Mouse (Mus musculus) neutrophil, adult 5-6 weeks (primary cell): ENCODE measurements around the gene Gdf1. TPM values are rescaled to one million over a fixed set of nuclear protein-coding genes. Genes with fewer than 3 reads are reported as not detected.

Experiments used
- ATAC-seq: fragments of 151-379, 151-347 bp; 2 replicates; pipeline ENCODE4 v1.8.0; 2017; ENCODE audit warnings: mild to moderate bottlenecking, moderate TSS enrichment; ENCODE audit not compliant: insufficient number of reproducible peaks, poor library complexity, low FRiP score, severe bottlenecking; ENCODE audit errors: extremely low read depth
- total RNA-seq: library from RNA; stranded (forward); fragments of 200-1000 nt; gene quantifications from 2 replicates; pipeline ENCODE4 v1.2.3, GENCODE M21; 2017

Gene Gdf1
- total RNA-seq, 1 experiment from 2014 or later, result not detected

DNA sequence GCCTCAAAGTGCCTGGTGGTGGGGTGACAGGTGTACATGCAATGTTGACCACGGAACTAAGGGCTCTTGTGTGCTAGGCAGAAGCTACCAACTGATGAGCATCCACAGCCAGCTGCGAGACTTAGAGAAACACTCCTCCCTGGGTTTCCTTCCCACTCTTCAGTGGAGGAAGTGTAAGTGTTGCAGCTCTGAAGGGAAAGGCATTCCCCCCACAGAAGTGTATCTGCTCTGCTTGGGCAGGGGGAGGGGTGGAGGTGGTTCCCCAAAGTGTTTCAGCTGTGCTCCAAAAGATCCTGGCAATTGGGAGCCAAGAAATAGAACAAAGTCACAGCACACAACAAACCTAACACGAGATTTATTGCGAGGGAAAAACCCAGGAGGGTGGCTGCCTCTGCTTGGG lies 24.4 kb downstream of the Gdf1 start:
- no peak for ATAC-seq

DNA sequence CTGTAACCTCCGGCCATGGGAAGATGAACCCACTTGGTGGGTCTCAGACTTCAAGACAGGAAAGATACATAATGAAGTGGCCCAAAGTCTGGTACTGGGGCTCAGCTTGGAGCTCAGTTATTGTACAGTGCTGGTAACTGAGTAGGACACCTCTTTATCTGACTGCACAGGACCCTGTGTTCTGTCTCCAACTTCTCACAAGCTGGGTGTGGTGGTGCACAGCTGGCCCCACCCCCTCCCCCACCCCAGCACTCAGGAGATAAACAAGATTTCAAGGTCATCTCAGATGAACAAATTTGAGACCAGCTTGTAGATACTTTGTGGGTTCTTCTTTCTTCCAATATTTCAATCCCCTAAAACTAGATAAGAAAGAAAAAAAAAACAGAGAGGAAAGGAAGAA lies 26.5 kb downstream of the Gdf1 start:
- ATAC-seq, result no peak

DNA sequence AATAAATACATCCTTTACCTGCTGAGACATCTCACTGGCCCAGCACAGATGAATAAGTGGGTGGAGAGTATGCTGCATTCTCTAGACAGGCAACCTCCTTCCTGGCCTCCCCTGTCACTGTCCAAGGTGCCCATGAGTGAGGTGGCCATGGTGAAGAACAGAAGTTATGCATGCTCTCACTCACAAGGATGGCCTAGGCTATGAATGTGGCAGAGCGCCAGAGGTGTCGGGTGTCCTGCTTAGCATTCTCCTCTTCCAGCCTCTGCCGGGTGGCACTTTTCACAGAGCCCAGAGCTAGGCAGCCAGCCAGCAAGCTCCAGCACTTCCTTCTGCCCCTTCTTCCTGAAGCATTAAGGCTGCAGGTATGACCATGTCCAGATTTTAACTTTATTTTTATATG lies 29.8 kb downstream of the Gdf1 start:
- ATAC-seq, result no peak

DNA sequence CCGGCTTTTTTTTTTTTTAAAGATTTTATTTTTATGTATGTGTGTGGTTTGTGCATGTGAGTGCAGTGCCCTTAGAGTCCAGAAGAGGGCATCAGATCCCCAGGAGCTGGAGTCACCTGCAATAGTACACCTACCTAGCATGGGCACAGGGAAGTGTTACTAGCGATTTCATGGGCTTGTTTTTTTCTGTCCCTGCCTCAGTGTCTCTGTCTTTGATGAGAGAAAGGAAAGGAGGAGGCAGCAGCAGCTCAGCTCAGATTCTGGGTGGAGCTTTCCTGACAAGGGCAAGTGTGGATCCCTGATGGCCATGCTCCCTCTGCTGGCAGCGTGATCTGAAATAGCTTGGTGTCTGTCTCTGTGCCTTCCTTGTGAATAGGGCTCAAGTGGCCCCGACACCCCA lies 31.2 kb downstream of the Gdf1 start:
- no peak for ATAC-seq

DNA sequence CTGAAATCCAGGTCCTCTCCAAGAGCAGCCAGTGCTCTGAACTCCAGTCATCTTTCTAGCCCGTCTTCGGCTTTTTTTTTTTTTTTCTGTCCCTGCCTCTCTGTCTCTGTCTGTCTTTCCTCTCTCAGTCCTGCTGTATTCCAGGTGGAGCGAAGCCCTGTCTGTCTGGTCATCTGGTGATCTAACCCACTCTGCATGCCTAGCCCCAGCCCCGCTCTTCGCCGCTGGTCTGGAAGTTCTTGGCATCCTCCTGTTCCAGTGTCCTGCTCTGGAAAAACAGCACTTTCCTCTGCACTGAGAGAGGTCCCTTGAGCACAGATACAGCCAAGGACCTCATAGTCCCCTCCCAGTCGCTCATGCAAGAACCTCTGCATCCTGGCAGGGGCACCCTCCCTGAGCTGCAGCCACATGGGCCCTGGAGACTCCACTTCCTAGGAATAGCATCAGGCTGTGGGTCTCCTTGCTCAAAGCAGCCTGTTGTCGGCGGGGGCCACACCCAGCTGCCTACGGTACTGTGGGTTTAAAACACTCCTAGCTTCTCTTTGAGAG lies 31.9 kb downstream of the Gdf1 start:
- no peak for ATAC-seq

DNA sequence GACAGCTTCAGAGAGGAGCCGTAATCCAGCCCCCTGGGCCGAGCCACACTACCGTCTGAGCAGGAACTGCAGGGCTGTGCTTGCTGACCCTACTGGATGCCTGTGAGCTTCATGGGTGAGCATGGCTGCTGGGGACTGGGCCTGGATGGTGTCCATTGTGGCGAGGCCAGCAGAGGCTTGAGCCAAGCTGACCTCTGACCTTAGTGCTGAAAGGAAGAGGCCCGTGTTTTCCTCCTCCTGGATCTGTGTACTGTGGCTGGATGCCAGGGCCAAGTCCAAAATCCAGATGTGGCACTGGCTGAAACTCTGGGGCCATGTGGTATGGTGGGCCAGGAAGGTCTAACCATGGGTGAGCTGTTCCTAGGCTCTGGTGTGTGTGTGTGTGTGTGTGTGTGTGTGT lies 34.4 kb downstream of the Gdf1 start:
- ATAC-seq, result no peak

DNA sequence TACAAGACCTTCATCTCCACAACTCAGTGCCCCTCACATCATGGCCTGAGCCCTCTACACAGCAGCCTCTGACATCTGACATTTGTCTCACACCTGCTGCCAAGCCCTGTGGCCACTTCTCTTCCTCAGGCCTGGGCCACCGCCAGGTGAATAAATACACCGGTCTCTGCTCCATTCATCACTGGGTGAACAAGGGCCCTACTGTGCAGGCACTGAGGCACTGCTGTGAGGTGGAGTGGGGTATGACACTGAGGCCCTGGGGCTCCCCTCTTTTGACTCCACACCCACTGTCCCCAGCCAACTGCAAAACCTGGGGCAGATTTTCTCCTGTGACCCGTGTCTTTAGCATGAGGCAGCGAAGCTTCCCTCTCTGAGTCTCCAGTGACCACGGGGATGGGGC lies 37.0 kb downstream of the Gdf1 start:
- ATAC-seq, result no peak

DNA sequence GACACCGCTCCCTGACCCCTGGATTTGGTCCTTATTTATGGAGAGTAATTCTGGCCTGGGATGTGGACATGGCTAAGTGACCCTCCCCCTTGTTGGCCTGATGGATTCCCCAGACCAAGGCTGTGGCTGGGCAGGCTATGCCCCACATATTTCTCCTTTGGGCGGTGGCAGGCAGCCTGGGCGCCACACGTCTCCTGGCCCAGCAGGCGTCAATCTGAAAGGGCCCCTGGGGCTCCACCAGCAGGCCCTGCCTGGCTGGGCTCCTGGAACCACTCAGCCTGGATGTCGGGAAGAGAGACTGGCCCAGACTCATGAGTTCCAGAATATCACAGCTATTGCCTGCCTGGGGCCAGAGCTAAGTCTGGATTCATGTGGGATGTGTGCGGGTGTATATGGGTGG lies 40.9 kb downstream of the Gdf1 start:
- no peak for ATAC-seq

DNA sequence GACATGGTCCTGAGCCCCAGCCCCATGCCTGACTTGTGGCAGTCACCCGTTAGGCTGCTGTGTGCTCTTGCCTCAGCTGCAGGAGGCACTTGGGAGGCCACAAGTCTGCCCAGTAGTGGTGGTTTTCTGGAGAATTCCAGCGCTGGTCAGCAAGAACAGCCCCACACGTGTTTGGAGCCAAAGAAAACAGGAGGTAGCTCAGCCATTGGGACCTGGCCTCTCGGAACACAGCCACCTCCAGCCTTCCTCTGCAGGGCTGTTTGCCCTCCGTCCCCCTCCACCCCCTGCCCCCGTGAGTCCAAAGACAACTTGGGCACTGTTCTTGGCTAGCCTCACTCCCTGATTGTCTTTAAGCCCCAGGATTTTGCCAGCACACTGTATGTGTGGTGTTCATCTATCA lies 42.3 kb downstream of the Gdf1 start:
- no peak for ATAC-seq

DNA sequence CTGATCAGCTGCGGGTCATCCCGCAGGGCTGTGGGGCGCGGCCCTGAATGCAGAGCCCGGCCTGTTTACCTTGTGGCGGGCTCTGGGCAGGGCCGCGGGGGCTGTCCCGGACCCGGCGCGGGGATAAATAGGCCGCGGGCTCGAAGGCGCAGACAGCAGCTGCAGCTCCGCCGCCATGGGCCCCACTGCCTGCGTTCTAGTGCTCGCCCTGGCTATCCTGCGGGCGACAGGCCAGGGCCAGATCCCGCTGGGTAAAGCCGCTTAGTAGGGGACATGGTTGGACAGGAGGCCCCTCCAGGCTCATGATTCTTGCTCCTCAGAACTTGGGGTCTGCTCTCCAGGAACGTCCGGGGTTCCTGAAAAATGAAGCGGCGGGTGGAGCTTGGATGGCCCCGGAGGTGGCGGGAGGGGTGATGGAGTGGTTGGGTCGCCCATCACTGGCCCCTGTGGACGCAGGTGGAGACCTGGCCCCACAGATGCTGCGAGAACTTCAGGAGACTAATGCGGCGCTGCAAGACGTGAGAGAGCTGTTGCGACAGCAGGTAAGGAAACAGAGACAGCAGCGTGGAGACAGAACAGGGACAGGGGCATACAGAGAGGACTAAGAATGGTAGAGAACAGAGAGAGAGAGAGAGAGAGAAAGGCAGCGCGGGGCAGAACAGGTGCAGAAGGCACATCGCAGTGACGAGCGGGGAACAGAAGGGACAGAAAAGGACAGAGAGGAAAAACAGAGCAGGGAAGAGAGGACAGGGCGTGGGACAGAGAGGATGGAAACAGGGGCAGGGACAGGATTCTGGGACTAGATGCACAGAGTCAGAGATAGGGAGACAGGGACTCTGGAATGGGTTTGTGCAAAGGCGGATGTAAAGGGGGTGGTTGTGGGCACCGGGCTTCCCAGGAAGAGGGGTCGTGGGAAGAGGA lies 44.0 kb downstream of the Gdf1 start, which contains the start of gene Comp:
Gene Comp (plus strand): TSS at position 162 of the 921 bp plus-strand sequence.
- no peak for ATAC-seq

DNA sequence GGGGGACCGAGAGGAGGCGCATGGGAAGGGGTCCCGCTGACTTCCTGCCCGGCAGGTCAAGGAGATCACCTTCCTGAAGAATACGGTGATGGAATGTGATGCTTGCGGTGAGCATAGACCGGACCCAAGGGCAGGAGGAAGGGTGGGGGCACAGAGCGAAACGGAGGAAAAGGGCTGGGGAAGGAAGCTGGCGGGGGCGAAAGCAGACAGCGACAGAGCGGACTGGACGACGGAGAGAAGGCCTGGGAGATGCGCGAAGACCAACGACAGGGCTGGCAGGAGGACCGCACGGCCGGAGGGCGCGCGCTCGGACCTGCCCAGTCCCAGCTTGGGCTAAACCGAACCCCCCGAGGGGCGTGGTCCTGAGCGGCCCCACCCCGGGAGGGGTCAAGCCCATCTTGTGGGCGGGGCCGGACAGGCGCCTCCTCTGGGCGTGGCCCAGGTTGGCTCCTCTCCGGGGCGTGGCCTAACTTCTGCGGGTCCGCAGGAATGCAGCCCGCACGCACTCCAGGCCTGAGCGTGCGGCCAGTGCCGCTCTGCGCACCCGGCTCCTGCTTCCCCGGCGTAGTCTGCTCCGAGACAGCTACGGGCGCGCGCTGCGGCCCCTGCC lies 44.8 kb downstream of the Gdf1 start:
- ATAC-seq, result no peak

DNA sequence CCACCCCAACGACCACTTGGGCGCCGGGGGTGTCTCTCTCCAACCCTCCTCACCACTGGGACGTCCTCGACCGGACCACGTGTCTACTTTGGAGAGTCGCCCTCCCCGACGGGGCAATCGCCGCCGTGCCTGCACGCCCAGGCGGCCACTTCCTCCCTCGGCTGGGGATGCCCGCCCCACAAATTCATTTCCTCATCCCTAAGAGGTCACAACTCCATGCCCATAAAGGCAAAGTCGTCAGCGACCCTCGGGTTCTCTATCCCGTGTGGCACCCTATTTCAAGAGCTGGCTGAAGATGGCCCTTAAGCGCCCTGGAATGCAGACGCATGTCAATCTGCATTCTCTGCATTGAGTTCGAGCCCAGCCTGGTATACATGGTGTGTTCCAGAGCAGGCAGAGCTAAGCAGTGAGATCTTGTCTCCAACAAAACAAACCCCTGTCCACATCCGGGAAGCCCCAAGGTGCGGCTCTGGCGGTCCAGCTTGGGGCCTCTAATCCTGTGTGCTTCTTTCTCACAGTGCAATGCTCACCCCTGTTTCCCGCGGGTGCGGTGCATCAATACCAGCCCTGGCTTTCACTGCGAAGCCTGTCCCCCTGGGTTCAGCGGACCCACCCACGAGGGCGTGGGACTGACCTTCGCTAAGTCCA lies 45.7 kb downstream of the Gdf1 start:
- no peak for ATAC-seq

DNA sequence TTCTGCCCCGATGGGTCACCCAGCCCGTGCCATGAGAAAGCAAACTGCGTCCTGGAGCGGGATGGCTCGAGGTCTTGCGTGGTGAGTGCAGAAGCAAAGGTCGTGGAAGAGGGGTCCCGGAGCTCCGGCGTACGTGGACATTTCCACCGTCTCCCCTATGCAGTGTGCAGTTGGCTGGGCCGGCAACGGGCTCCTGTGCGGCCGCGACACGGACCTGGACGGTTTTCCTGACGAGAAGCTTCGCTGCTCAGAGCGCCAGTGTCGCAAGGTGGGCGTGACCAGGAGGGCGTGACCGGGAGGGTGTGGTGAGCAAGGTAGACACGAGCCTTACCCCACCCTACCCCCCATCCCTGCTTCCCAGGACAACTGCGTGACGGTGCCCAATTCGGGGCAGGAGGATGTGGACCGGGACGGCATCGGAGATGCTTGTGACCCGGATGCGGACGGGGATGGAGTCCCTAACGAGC lies 46.7 kb downstream of the Gdf1 start:
- no peak for ATAC-seq

DNA sequence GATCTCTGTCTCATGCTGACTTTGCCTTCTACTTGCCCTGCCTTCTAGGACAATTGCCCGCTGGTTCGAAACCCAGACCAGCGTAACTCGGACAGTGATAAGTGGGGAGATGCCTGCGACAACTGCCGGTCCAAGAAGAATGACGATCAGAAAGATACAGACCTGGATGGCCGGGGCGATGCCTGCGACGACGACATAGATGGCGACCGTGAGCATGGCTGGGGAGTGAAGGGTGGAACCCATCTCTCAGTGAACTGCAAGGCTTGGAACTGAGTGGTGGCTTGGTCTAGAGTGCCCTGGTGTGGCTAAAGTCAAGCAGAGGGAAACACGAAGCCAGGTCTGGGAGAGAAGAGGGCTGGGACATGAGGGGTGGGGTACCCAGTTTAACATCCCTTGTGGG lies 47.4 kb downstream of the Gdf1 start:
- ATAC-seq, result no peak

DNA sequence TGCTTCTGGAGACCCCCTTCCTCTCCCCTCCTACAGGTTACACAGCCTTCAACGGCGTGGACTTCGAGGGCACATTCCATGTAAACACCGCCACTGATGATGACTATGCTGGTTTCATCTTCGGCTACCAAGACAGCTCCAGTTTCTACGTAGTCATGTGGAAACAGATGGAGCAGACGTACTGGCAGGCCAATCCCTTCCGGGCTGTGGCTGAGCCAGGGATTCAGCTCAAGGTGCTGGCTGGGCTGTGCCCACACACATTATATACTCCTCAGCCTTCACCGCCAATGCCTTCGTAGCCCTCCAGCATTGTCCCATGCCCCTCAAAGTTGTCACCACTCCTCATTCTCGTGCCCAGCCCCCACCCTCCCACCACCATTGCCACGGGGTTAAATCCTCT lies 50.5 kb downstream of the Gdf1 start:
- ATAC-seq, result no peak

Other genes starting within 250 kb of the Gdf1 start
- gene Hapln4, start 246.4 kb upstream of the Gdf1 start, total RNA-seq, result not detected in 2 replicates
- gene Ncan, start 208.9 kb upstream of the Gdf1 start, total RNA-seq, result not detected in 2 replicates
- gene Nr2c2ap, start 198.5 kb upstream of the Gdf1 start, total RNA-seq, result 4.7 and 5.2 TPM in 2 replicates
- 17.1 and 18.7 TPM in 2 replicates for gene Rfxank, start 190.7 kb upstream of the Gdf1 start, total RNA-seq
- 55.7 and 63.4 TPM in 2 replicates for gene Borcs8, start 190.3 kb upstream of the Gdf1 start, total RNA-seq
- gene Mef2b, start 190.1 kb upstream of the Gdf1 start, total RNA-seq, result 0.70 and 0.86 TPM in 2 replicates
- 6.8 and 15.2 TPM in 2 replicates for gene Tmem161a, start 157.5 kb upstream of the Gdf1 start, total RNA-seq
- gene Slc25a42, start 117.5 kb upstream of the Gdf1 start, total RNA-seq, result 3.2 and 5.0 TPM in 2 replicates
- gene Sugp2, start 95.6 kb upstream of the Gdf1 start, total RNA-seq, result 39.7 and 43.2 TPM in 2 replicates
- gene Armc6, start 95.4 kb upstream of the Gdf1 start, total RNA-seq, result 5.8 and 6.9 TPM in 2 replicates
- 4.4 and 6.3 TPM in 2 replicates for gene Homer3, start 47.0 kb upstream of the Gdf1 start, total RNA-seq
- gene Ddx49, start 27.3 kb upstream of the Gdf1 start, total RNA-seq, result 50.1 and 57.6 TPM in 2 replicates
- 67.8 and 67.9 TPM in 2 replicates for gene Cope, start 27.3 kb upstream of the Gdf1 start, total RNA-seq
- gene Cers1, start 14.0 kb upstream of the Gdf1 start, total RNA-seq, result not detected in 2 replicates
- gene Upf1, start 23.5 kb downstream of the Gdf1 start, total RNA-seq, result 34.0 and 36.8 TPM in 2 replicates
- 1.0 TPM in 1 of 2 replicates, not detected in the other for gene Comp, start 43.7 kb downstream of the Gdf1 start, total RNA-seq
- 5.2 and 8.4 TPM in 2 replicates for gene Crtc1, start 109.8 kb downstream of the Gdf1 start, total RNA-seq
- 5.0 and 5.8 TPM in 2 replicates for gene Klhl26, start 147.2 kb downstream of the Gdf1 start, total RNA-seq
- gene Tmem59l, start 157.5 kb downstream of the Gdf1 start, total RNA-seq, result not detected in 2 replicates
- not detected in 2 replicates for gene Crlf1, start 163.3 kb downstream of the Gdf1 start, total RNA-seq
- gene Rex1bd, start 176.9 kb downstream of the Gdf1 start, total RNA-seq, result 12.4 and 29.8 TPM in 2 replicates
- gene Uba52, start 181.0 kb downstream of the Gdf1 start, total RNA-seq, result 720 and 1,162 TPM in 2 replicates
- 185 and 192 TPM in 2 replicates for gene Fkbp8, start 197.9 kb downstream of the Gdf1 start, total RNA-seq
- 47.4 and 51.6 TPM in 2 replicates for gene Kxd1, start 198.1 kb downstream of the Gdf1 start, total RNA-seq
- 38.8 and 40.6 TPM in 2 replicates for gene Ell, start 209.6 kb downstream of the Gdf1 start, total RNA-seq